Mouse (Mus musculus) kidney, postnatal 10 days (tissue): ENCODE measurements around the gene Stra8.

Source experiments
- DNase-seq: peaks from one replicate; pipeline ENCODE4 v3.0.0; 2021; ENCODE audit warnings: mixed read lengths

The Stra8 gene

GRCm38 (mm10) chr6:34903851-34904250 is 16.1 kb upstream of the Stra8 start:
- no peak for DNase-seq

GRCm38 (mm10) chr6:34904361-34904760 is 15.6 kb upstream of the Stra8 start:
- DNase-seq: no peak

GRCm38 (mm10) chr6:34906125-34906524 is 13.8 kb upstream of the Stra8 start:
- DNase-seq: no peak

- DNase-seq: peak; percentile 54
Measured at GRCm38 (mm10) chr6:34906661-34907060, 13.3 kb upstream of the Stra8 start.

GRCm38 (mm10) chr6:34907121-34907614 is 12.8 kb upstream of the Stra8 start:
- DNase-seq: no peak

- no peak for DNase-seq
Measured at GRCm38 (mm10) chr6:34907696-34908260, 12.2 kb upstream of the Stra8 start.

- no peak for DNase-seq
Measured at GRCm38 (mm10) chr6:34909631-34910345, 10.2 kb upstream of the Stra8 start.

GRCm38 (mm10) chr6:34910371-34911219 is 9.4 kb upstream of the Stra8 start, which contains the start of gene Wdr91:
Gene Wdr91 (minus strand): TSS chr6:34910876.
- DNase-seq: peak; percentile 99

- no peak for DNase-seq
Measured at GRCm38 (mm10) chr6:34913341-34914040, 6.5 kb upstream of the Stra8 start.

GRCm38 (mm10) chr6:34914462-34914861 is 5.5 kb upstream of the Stra8 start:
- no peak for DNase-seq

- DNase-seq: no peak
Measured at GRCm38 (mm10) chr6:34919146-34919545, 817 bp upstream of the Stra8 start.

- no peak for DNase-seq
Measured at GRCm38 (mm10) chr6:34920631-34921030, 668 bp downstream of the Stra8 start.

GRCm38 (mm10) chr6:34921941-34922340 is 2.0 kb downstream of the Stra8 start:
- DNase-seq: peak; percentile 71

GRCm38 (mm10) chr6:34927156-34927555 is 7.2 kb downstream of the Stra8 start:
- peak; percentile 85 for DNase-seq

- no peak for DNase-seq
Measured at GRCm38 (mm10) chr6:34927594-34927993, 7.6 kb downstream of the Stra8 start.

GRCm38 (mm10) chr6:34932633-34933032 is 12.7 kb downstream of the Stra8 start:
- no peak for DNase-seq

GRCm38 (mm10) chr6:34936743-34937142 is 16.8 kb downstream of the Stra8 start:
- no peak for DNase-seq

GRCm38 (mm10) chr6:34938280-34938928 is 18.4 kb downstream of the Stra8 start:
- DNase-seq: no peak

GRCm38 (mm10) chr6:34938929-34939325 is 19.0 kb downstream of the Stra8 start:
- no peak for DNase-seq

GRCm38 (mm10) chr6:34939451-34939850 is 19.5 kb downstream of the Stra8 start:
- DNase-seq: no peak

- DNase-seq: no peak
Measured at GRCm38 (mm10) chr6:34941496-34941895, 21.5 kb downstream of the Stra8 start.

- no peak for DNase-seq
Measured at GRCm38 (mm10) chr6:34942446-34942845, 22.5 kb downstream of the Stra8 start.
